9 mouse cellular contexts compared by ENCODE assay signal in the genomic region with DNA sequence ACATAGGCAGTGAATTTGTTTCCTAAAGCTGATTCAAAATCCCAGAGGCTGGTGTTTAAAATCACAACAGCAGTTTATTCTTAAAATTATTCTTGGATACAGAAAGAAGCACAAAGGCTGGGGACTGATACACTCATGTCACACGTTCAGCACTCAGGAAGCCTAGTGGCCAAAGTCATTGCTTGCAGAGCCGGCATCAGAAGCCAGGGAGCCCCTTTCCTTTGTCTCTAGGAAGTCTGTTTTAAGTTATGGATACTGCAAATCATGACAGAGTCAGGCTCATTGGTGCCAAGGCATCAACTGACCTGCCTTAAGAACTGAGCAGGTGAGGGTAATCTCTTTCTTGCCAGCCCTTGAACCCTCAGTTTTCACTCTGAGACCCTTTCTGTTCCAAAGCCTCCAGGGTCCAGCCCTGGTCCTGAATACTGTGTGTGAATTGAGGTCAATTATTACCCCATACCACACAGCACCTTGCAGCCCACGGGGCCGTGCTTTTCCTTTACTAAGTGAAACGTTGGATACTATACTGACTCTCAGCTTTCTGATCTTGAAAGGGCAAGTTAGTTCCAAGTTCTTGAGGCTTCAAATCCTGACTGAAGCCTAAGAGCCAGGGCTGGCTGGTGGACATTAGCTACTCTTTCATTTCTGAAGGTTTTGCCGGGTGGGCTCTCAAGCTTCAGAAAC. TPM values are rescaled to one million over a fixed set of nuclear protein-coding genes. Genes with fewer than 3 reads are reported as not detected.
A peak's percentile ranks its signal among the peaks of the same experiment; 100 is the strongest.
DNase-seq lines count a peak whose midpoint lies in the region; ATAC-seq and TF ChIP-seq lines count a peak whose summit lies in the region.
"Had no signal": no experiment of that assay in that cellular context is flagged by ENCODE, and none has a peak within 500 bp of the region (broad histone marks: within the 10 kb centered on the region; RNA-seq: fewer than 3 reads in every experiment).

No protein-coding gene starts in this region.

- TF ChIP-seq EP300 in heart, adult 2 months (IDR thresholded peaks at IDR 0.05; ENCODE audit: insufficient read depth, low read depth, low read length) = no peak

- H3K4me3 ChIP-seq in heart, adult 2 months = peak overlapping the region; percentile 24; the same call in 1 of the 2 replicates
- H3K4me3 ChIP-seq in limb, embryonic 15.5 days = no peak overlapping the region
- no peak overlapping the region for H3K4me3 ChIP-seq in limb, embryonic 10.5 days
- no peak overlapping the region for H3K4me3 ChIP-seq in embryonic facial prominence, embryonic 15.5 days (replicated peaks)
- no peak overlapping the region for H3K4me3 ChIP-seq in midbrain, postnatal 0 days (ENCODE audit: low read depth, low read length)

- peak overlapping the region; percentile 74 for H3K27ac ChIP-seq in heart, adult 2 months
- H3K27ac ChIP-seq in limb, embryonic 15.5 days = peak overlapping the region; percentile 34
- no peak overlapping the region for H3K27ac ChIP-seq in limb, embryonic 10.5 days
- H3K27ac ChIP-seq in embryonic facial prominence, embryonic 15.5 days (replicated peaks) = 0 out of 2 replicates have a peak overlapping the region, but pooled peaks have one; percentile 5
- H3K27ac ChIP-seq in midbrain, postnatal 0 days (ENCODE audit: low read depth, low read length) = peak overlapping the region; percentile 19; the same call in 1 of the 2 replicates

- no peak for DNase-seq in heart, adult 2 months
- no peak for DNase-seq in heart, postnatal 4 days
- no peak for DNase-seq in limb, embryonic 10.5 days (ENCODE audit: low spot score)
- peak; percentile 20 for DNase-seq in midbrain, postnatal 0 days (ENCODE audit: low spot score)
- no peak for DNase-seq in adrenal gland, adult 8-10 months
- no peak for DNase-seq in adrenal gland, postnatal 4 days (ENCODE audit: low spot score in 2 of 2)
- DNase-seq: thymus, adult 18-20 months had no signal

- ATAC-seq in limb, embryonic 15.5 days (ENCODE audit: insufficient number of reproducible peaks, low FRiP score, low TSS enrichment, low read depth) = no peak
- ATAC-seq in embryonic facial prominence, embryonic 15.5 days (ENCODE audit: insufficient number of reproducible peaks, low FRiP score, low TSS enrichment, low read depth) = no peak
- ATAC-seq in midbrain, postnatal 0 days (ENCODE audit: low FRiP score) = 0 out of 2 replicates have a peak, but pooled peaks have one; percentile 23

- WGBS in heart, adult 2 months = 31% methylated on average over 6 of the region's 6 CpGs
- WGBS in limb, embryonic 15.5 days = 56% methylated on average over 6 of the region's 6 CpGs
- WGBS in limb, embryonic 10.5 days = 76% methylated on average over 6 of the region's 6 CpGs
- 60% methylated on average over 6 of the region's 6 CpGs for WGBS in embryonic facial prominence, embryonic 15.5 days
- 55% methylated on average over 6 of the region's 6 CpGs for WGBS in midbrain, postnatal 0 days

- H3K9me3 ChIP-seq in limb, embryonic 15.5 days = no peaks in the 10 kb centered on the region
- no peaks in the 10 kb centered on the region for H3K9me3 ChIP-seq in limb, embryonic 10.5 days (replicated peaks)
- no peaks in the 10 kb centered on the region for H3K9me3 ChIP-seq in embryonic facial prominence, embryonic 15.5 days (replicated peaks)
- H3K9me3 ChIP-seq in midbrain, postnatal 0 days (ENCODE audit: low read length) = no peaks in the 10 kb centered on the region

- H3K27me3 ChIP-seq in heart, adult 2 months (ENCODE audit: control insufficient read depth, insufficient read depth, low read length) = no peaks in the 10 kb centered on the region
- H3K27me3 ChIP-seq in limb, embryonic 15.5 days = no peaks in the 10 kb centered on the region
- H3K27me3 ChIP-seq in limb, embryonic 10.5 days (ENCODE audit: low read depth, poor library complexity, severe bottlenecking) = no peaks in the 10 kb centered on the region
- no peaks in the 10 kb centered on the region for H3K27me3 ChIP-seq in embryonic facial prominence, embryonic 15.5 days
- no peaks in the 10 kb centered on the region for H3K27me3 ChIP-seq in midbrain, postnatal 0 days (ENCODE audit: insufficient read depth, low read length)

- peak overlapping the region; percentile 4; the same call in 1 of the 2 replicates for H3K9ac ChIP-seq in heart, adult 2 months (ENCODE audit: low read depth, low read length)
- no peak overlapping the region for H3K9ac ChIP-seq in limb, embryonic 15.5 days
- H3K9ac ChIP-seq in embryonic facial prominence, embryonic 15.5 days = no peak overlapping the region
- H3K9ac ChIP-seq in midbrain, postnatal 0 days (replicated peaks; ENCODE audit: low read length, poor library complexity, severe bottlenecking) = no peak overlapping the region

- TF ChIP-seq CTCF in heart, adult 2 months (IDR thresholded peaks at IDR 0.05) = peak; percentile 42
- peak; percentile 36 for TF ChIP-seq CTCF in midbrain, postnatal 0 days (IDR thresholded peaks at IDR 0.05)

- no peaks in the 10 kb centered on the region; the same call in 1 of the 2 replicates for H3K36me3 ChIP-seq in heart, adult 2 months (ENCODE audit: control insufficient read depth, insufficient read depth, low read length)
- no peaks in the 10 kb centered on the region for H3K36me3 ChIP-seq in limb, embryonic 15.5 days
- no peaks in the 10 kb centered on the region for H3K36me3 ChIP-seq in limb, embryonic 10.5 days
- no peaks in the 10 kb centered on the region for H3K36me3 ChIP-seq in embryonic facial prominence, embryonic 15.5 days
- no peaks in the 10 kb centered on the region for H3K36me3 ChIP-seq in midbrain, postnatal 0 days (ENCODE audit: insufficient read depth, low read length)

- peak overlapping the region; percentile 22; the same call in 1 of the 2 replicates for H3K4me2 ChIP-seq in limb, embryonic 15.5 days
- H3K4me2 ChIP-seq in embryonic facial prominence, embryonic 15.5 days (replicated peaks) = peak overlapping the region; percentile 13; the same call in 1 of the 2 replicates
- no peak overlapping the region for H3K4me2 ChIP-seq in midbrain, postnatal 0 days (ENCODE audit: low read depth, low read length, poor library complexity, severe bottlenecking)

- H3K4me1 ChIP-seq in heart, adult 2 months (ENCODE audit: control insufficient read depth, insufficient read depth, low read length) = peaks cover 5% of the 10 kb centered on the region
- peaks cover 20% of the 10 kb centered on the region; the same call in 1 of the 2 replicates for H3K4me1 ChIP-seq in limb, embryonic 15.5 days
- H3K4me1 ChIP-seq in limb, embryonic 10.5 days = 0 out of 2 replicates have a peak, but pooled peaks cover 2% of the 10 kb centered on the region
- peaks cover 9% of the 10 kb centered on the region for H3K4me1 ChIP-seq in embryonic facial prominence, embryonic 15.5 days
- no peaks in the 10 kb centered on the region for H3K4me1 ChIP-seq in midbrain, postnatal 0 days (ENCODE audit: insufficient read depth, low read length)

- H3K79me2 ChIP-seq in heart, adult 2 months (replicated peaks; ENCODE audit: control insufficient read depth, insufficient read depth, low read length) = no peaks in the 10 kb centered on the region

- intact Hi-C loops in heart, adult 2 months (cut with DNase I) = no loop called here

- TF ChIP-seq POLR2A in heart, adult 2 months (IDR thresholded peaks at IDR 0.05; ENCODE audit: insufficient read depth, low read depth, low read length) = no peak

RNA-seq across cellular contexts. Expression of a gene that starts 41.9 kb away (rescaled TPM):
- 100 to 1,000 TPM; 157 to 177 TPM for total RNA-seq in heart, adult 2 months (2021)
- polyA plus RNA-seq in heart, adult 2 months (2012; rRNA removed) = 91.9 and 179 TPM in 2 replicates
- total RNA-seq in heart, postnatal 4 days (2021) = 100 to 1,000 TPM; 178 to 191 TPM
- polyA plus RNA-seq in limb, embryonic 15.5 days (2015; fragmentation: Nextera tagmentation; extraction: Ambion mirVana) = 43.7 and 45.6 TPM in 2 replicates
- 53.5 and 59.6 TPM in 2 replicates for polyA plus RNA-seq in limb, embryonic 10.5 days (2016; fragmentation: Nextera tagmentation; extraction: Ambion mirVana)
- polyA plus RNA-seq in embryonic facial prominence, embryonic 15.5 days (2015; fragmentation: Nextera tagmentation; extraction: Ambion mirVana) = 29.3 and 31.0 TPM in 2 replicates
- 31.2 and 36.6 TPM in 2 replicates for total RNA-seq in midbrain, postnatal 0 days (2014; rRNA removed)
- 19.1 and 20.5 TPM in 2 replicates for polyA plus RNA-seq in midbrain, postnatal 0 days (2015; fragmentation: Nextera tagmentation; extraction: Ambion mirVana)
- total RNA-seq in adrenal gland, adult 8-10 months (2022) = 10 to 100 TPM; 17.5 to 29.1 (median 23.5) TPM
- total RNA-seq in adrenal gland, postnatal 4 days (2021) = 10 to 100 TPM; 57.6 to 63.5 TPM
